Mouse (Mus musculus) c-Kit-positive CD71-positive TER-119-positive erythroid progenitor cells, embryonic 14.5 days (primary cell): ENCODE data around the gene Serinc5.

Source experiments
- DNase-seq: peaks from one replicate; pipeline ENCODE4 v3.0.0-alpha.2; 2013; ENCODE audit warnings: low spot score

Gene Serinc5

GRCm38 (mm10) chr13:92743337-92743736 is 132.4 kb downstream of the Serinc5 start:
- DNase-seq: peak; percentile 80

GRCm38 (mm10) chr13:92750976-92751518 is 140.2 kb downstream of the Serinc5 start:
- peak; percentile 70 for DNase-seq

GRCm38 (mm10) chr13:92751726-92752565 is 141.1 kb downstream of the Serinc5 start:
- DNase-seq: peak; percentile 37

GRCm38 (mm10) chr13:92753676-92754075 is 142.8 kb downstream of the Serinc5 start:
- no peak for DNase-seq

- no peak for DNase-seq
Observed at GRCm38 (mm10) chr13:92755036-92755435, 144.1 kb downstream of the Serinc5 start.

GRCm38 (mm10) chr13:92757972-92758585 is 147.2 kb downstream of the Serinc5 start:
- DNase-seq: no peak

- no peak for DNase-seq
Observed at GRCm38 (mm10) chr13:92759096-92759495, 148.2 kb downstream of the Serinc5 start.

- DNase-seq: no peak
Observed at GRCm38 (mm10) chr13:92760519-92760918, 149.6 kb downstream of the Serinc5 start.
